Mouse (Mus musculus): ENCODE results near the gene Ccp110. TPM values are rescaled to one million over a fixed set of nuclear protein-coding genes. Genes with fewer than 3 reads are reported as not detected.

Gene Ccp110
- polyA plus RNA-seq, 2 experiments = 8.8 to 42.6 TPM

- Histone ChIP-seq H3K36me3 (ENCODE audit: control insufficient read depth, insufficient read depth, low read length) (peaks cover 17% of the 10 kb centered on the region), H3K4me1 (ENCODE audit: control insufficient read depth, insufficient read depth, low read length) (peaks cover 9% of the 10 kb centered on the region; the same call in 1 of the 2 replicates), H3K4me2 (replicated peaks; ENCODE audit: low read depth, low read length, severe bottlenecking) (peak overlapping the region; percentile 76), H3K27ac (replicated peaks; ENCODE audit: low read depth, low read length) (no peak overlapping the region), H3K27me3 (ENCODE audit: control insufficient read depth, insufficient read depth, low read length) (no peaks in the 10 kb centered on the region), H3K9me3 (ENCODE audit: control insufficient read depth, low read length) (no peaks in the 10 kb centered on the region), H3K4me3 (replicated peaks; ENCODE audit: low read length) (peak overlapping the region; percentile 63), H3K9ac (ENCODE audit: low read depth, low read length, severe bottlenecking) (peak overlapping the region; percentile 63)
- peak; percentile 33; the same call in 1 of the 2 replicates for TF ChIP-seq POLR2A (IDR thresholded peaks at IDR 0.05; ENCODE audit: borderline replicate concordance, extremely low read depth, insufficient read depth, insufficient read length)
- WGBS = 3% methylated on average over 41 of the region's 41 CpGs
- ATAC-seq (ENCODE audit: low FRiP score, low read depth) = peak; percentile 97
- peak; percentile 98 for DNase-seq (ENCODE audit: low spot score)
These were observed 28.4 kb downstream of the Ccp110 start for GRCm38 (mm10) chr7:118740532-118741338.

DNA sequence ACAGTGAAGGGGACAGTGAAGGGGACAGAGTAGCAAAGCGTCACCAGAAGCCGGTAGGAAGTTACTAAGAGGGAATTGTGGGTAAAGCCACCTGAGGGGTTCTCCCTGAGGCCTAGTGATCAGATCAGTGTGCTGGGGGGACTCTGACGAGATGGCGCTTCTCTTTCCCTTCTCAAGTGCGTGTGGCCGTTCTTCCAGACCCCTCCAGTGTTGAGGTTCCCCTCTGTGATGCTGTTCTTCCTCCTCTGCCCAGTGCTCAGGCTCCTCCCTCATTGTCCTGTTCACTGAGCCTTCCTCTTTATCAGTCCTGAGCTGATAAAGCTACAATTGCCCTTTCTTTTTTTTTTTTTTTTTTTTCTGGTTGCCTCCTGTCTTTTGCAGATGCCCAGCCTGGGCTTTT lies 29.9 kb downstream of the Ccp110 start:
- no peak overlapping the region for H3K9ac ChIP-seq (ENCODE audit: low read depth, low read length, severe bottlenecking)
- H3K4me3 ChIP-seq (replicated peaks; ENCODE audit: low read length) = no peak overlapping the region
- H3K4me2 ChIP-seq (replicated peaks; ENCODE audit: low read depth, low read length, severe bottlenecking) = no peak overlapping the region
- peaks cover 9% of the 10 kb centered on the region; the same call in 1 of the 2 replicates for H3K4me1 ChIP-seq (ENCODE audit: control insufficient read depth, insufficient read depth, low read length)
- no peak overlapping the region for H3K27ac ChIP-seq (replicated peaks; ENCODE audit: low read depth, low read length)
- no peaks in the 10 kb centered on the region for H3K9me3 ChIP-seq (ENCODE audit: control insufficient read depth, low read length)
- DNase-seq (ENCODE audit: low spot score) (no peak), ATAC-seq (ENCODE audit: low FRiP score, low read depth) (no peak)
- H3K36me3 ChIP-seq (ENCODE audit: control insufficient read depth, insufficient read depth, low read length) = peaks cover 28% of the 10 kb centered on the region
- no peaks in the 10 kb centered on the region for H3K27me3 ChIP-seq (ENCODE audit: control insufficient read depth, insufficient read depth, low read length)
- TF ChIP-seq POLR2A (IDR thresholded peaks at IDR 0.05; ENCODE audit: borderline replicate concordance, extremely low read depth, insufficient read depth, insufficient read length) = no peak
- 92% methylated on average over 6 of the region's 6 CpGs for WGBS

DNA sequence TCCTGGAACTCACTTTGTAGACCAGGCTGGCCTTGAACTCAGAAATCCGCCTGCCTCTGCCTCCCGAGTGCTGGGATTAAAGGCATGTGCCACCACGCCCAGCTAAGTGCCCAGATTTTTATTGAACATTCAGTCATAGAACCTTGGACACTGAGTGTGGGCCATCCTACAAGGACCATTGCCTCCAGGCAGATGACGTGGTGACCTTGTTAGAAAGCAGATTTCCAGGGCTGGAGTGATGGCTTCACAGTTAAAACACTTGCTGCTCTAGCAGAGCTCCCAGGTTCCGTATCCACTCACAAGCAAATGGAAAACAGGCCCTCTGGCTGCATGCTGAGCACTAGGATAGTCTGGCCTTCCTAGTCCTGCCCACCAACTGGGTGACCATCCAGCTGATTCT lies 32.4 kb downstream of the Ccp110 start:
- no peak overlapping the region for H3K9ac ChIP-seq (ENCODE audit: low read depth, low read length, severe bottlenecking)
- no peaks in the 10 kb centered on the region for H3K9me3 ChIP-seq (ENCODE audit: control insufficient read depth, low read length)
- ATAC-seq (ENCODE audit: low FRiP score, low read depth) (no peak), DNase-seq (ENCODE audit: low spot score) (no peak)
- no peak overlapping the region for H3K4me3 ChIP-seq (replicated peaks; ENCODE audit: low read length)
- TF ChIP-seq POLR2A (IDR thresholded peaks at IDR 0.05; ENCODE audit: borderline replicate concordance, extremely low read depth, insufficient read depth, insufficient read length) = no peak
- WGBS = 91% methylated on average over 5 of the region's 5 CpGs
- H3K4me2 ChIP-seq (replicated peaks; ENCODE audit: low read depth, low read length, severe bottlenecking) = no peak overlapping the region
- no peak overlapping the region for H3K27ac ChIP-seq (replicated peaks; ENCODE audit: low read depth, low read length)
- no peaks in the 10 kb centered on the region for H3K27me3 ChIP-seq (ENCODE audit: control insufficient read depth, insufficient read depth, low read length)
- peaks cover 9% of the 10 kb centered on the region; the same call in 1 of the 2 replicates for H3K4me1 ChIP-seq (ENCODE audit: control insufficient read depth, insufficient read depth, low read length)
- peaks cover 53% of the 10 kb centered on the region for H3K36me3 ChIP-seq (ENCODE audit: control insufficient read depth, insufficient read depth, low read length)

DNA sequence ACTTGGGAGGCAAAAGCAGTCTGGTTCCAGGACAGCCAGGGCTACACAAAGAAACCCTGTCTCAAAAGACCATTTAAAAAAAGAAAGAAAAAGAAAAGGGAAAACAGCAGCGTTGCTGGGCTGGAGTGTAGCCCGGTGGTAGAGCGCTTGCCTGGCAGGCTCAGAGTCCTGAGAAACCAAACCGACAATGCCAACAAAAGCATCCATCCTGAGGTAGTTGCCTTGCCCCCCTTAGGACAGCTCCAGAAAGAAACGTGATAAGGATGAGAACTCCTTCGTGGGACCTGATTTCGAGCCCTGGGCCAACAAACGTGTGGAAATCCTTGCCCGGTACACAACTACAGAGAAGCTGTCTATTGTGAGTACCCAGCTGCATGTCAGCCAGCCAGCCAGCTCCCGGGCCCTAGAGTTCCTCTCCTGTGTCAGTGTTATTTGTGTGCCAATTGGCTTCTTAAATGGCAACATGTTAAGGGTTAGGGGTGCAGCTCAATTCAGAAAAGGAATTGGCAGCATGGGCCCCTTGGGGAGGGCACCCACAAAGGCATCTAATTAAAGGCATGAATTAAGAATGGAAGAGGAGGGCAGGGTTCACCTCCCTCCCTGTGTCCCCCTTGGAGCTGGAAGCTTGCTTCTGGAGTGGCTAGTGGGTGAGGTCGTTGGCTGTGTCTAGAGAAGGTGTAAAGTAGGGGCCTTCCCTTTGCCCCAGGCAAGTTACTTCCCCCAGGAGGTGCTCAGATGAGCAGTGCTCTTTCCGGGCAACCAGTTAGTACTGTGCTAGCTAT lies 35.7 kb downstream of the Ccp110 start:
- Histone ChIP-seq H3K27me3 (ENCODE audit: control insufficient read depth, insufficient read depth, low read length) (no peaks in the 10 kb centered on the region), H3K9me3 (ENCODE audit: control insufficient read depth, low read length) (no peaks in the 10 kb centered on the region), H3K4me3 (replicated peaks; ENCODE audit: low read length) (no peak overlapping the region), H3K27ac (replicated peaks; ENCODE audit: low read depth, low read length) (no peak overlapping the region), H3K9ac (ENCODE audit: low read depth, low read length, severe bottlenecking) (no peak overlapping the region), H3K36me3 (ENCODE audit: control insufficient read depth, insufficient read depth, low read length) (peaks cover 81% of the 10 kb centered on the region), H3K4me1 (ENCODE audit: control insufficient read depth, insufficient read depth, low read length) (no peaks in the 10 kb centered on the region), H3K4me2 (replicated peaks; ENCODE audit: low read depth, low read length, severe bottlenecking) (no peak overlapping the region)
- DNase-seq (ENCODE audit: low spot score) (no peak), ATAC-seq (ENCODE audit: low FRiP score, low read depth) (no peak)
- 90% methylated on average over 12 of the region's 12 CpGs for WGBS
- TF ChIP-seq POLR2A (IDR thresholded peaks at IDR 0.05; ENCODE audit: borderline replicate concordance, extremely low read depth, insufficient read depth, insufficient read length) = no peak

DNA sequence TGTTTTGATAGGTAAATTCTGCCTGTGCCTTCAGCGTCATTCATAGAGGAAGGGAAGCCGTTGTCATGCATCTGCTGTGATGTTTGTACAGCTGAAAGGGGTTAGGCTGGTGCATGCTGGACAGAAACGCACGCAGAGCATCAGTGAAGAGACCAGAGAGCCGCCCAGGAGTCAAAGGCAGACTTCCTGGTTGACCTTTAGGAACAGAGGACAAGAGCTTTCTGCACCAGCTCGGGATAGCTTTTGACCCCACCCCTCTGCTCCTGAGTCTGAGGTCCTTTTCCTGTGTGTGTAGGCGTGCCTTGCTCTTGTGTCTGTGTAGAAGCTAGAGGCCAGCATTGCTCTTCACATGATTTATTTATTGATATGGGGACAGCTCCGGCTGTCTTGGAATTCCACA lies 37.4 kb downstream of the Ccp110 start:
- TF ChIP-seq POLR2A (IDR thresholded peaks at IDR 0.05; ENCODE audit: borderline replicate concordance, extremely low read depth, insufficient read depth, insufficient read length) = no peak
- no peaks in the 10 kb centered on the region for H3K4me1 ChIP-seq (ENCODE audit: control insufficient read depth, insufficient read depth, low read length)
- H3K4me3 ChIP-seq (replicated peaks; ENCODE audit: low read length) = no peak overlapping the region
- 91% methylated on average over 8 of the region's 8 CpGs for WGBS
- DNase-seq (ENCODE audit: low spot score) (no peak), ATAC-seq (ENCODE audit: low FRiP score, low read depth) (no peak)
- peaks cover 85% of the 10 kb centered on the region for H3K36me3 ChIP-seq (ENCODE audit: control insufficient read depth, insufficient read depth, low read length)
- H3K27ac ChIP-seq (replicated peaks; ENCODE audit: low read depth, low read length) = no peak overlapping the region
- no peak overlapping the region for H3K4me2 ChIP-seq (replicated peaks; ENCODE audit: low read depth, low read length, severe bottlenecking)
- H3K9me3 ChIP-seq (ENCODE audit: control insufficient read depth, low read length) = no peaks in the 10 kb centered on the region
- H3K27me3 ChIP-seq (ENCODE audit: control insufficient read depth, insufficient read depth, low read length) = no peaks in the 10 kb centered on the region
- H3K9ac ChIP-seq (ENCODE audit: low read depth, low read length, severe bottlenecking) = no peak overlapping the region

All from limb, embryonic 14.5 days (tissue).